Mouse (Mus musculus) hindbrain, embryonic 10.5 days (tissue): ENCODE data around the gene Ehmt2. TPM values are rescaled to one million over a fixed set of nuclear protein-coding genes. Genes with fewer than 3 reads are reported as not detected.

ENCODE experiments used
- DNase-seq: peaks from one replicate; pipeline ENCODE4 v3.0.0-alpha.2; 2017; ENCODE audit warnings: low spot score
- H3K27ac ChIP-seq: fragments of 300-500 bp; sonication (generic); 2 replicates; pipeline ENCODE4 v1.5.1; 2016; ENCODE audit warnings: mild to moderate bottlenecking, moderate library complexity
- H3K27me3 ChIP-seq: fragments of 300-500 bp; sonication (generic); 2 replicates; pipeline ENCODE4 v1.6.1; 2016; ENCODE audit warnings: mild to moderate bottlenecking; ENCODE audit not compliant: poor library complexity, insufficient read depth, severe bottlenecking
- H3K36me3 ChIP-seq: fragments of 300-500 bp; sonication (generic); 2 replicates; pipeline ENCODE4 v1.6.1; 2016; ENCODE audit warnings: mild to moderate bottlenecking, moderate library complexity
- H3K4me1 ChIP-seq: fragments of 300-500 bp; sonication (generic); replicated peaks from 2 replicates; pipeline ENCODE4 v1.6.1; 2016; ENCODE audit warnings: mild to moderate bottlenecking
- H3K4me3 ChIP-seq: fragments of 300-500 bp; sonication (generic); 2 replicates; pipeline ENCODE4 v1.5.1; 2016; ENCODE audit warnings: mild to moderate bottlenecking, moderate library complexity
- H3K9me3 ChIP-seq: fragments of 300-500 bp; sonication (generic); 2 replicates; pipeline ENCODE4 v1.6.1; 2016; ENCODE audit warnings: mild to moderate bottlenecking, moderate library complexity
- WGBS: fragments of 180-500 bp; shearing (Covaris S2); methylation state at CpG from one replicate; pipeline ENCODE4 v1.1.7; 2016; 5-methylcytosine and 5-hydroxymethylcytosine counted together
- polyA plus RNA-seq: library from polyadenylated mRNA; unstranded; fragments of >200 nt; fragmentation: Nextera tagmentation; extraction: Ambion mirVana; gene quantifications from 2 replicates; pipeline ENCODE4 v1.2.1, GENCODE M21; 2016

Ehmt2 gene
- polyA plus RNA-seq, 1 experiment from 2014 or later, result 100 TPM

- no peaks in the 10 kb centered on the region for H3K9me3 ChIP-seq
- 22% methylated on average over 11 of the region's 11 CpGs for WGBS
- H3K4me3 ChIP-seq, result peak overlapping the region; percentile 14; the same call in 1 of the 2 replicates
- H3K36me3 ChIP-seq, result peaks cover 43% of the 10 kb centered on the region
- H3K27ac ChIP-seq, result peak overlapping the region; percentile 30
- H3K27me3 ChIP-seq, result no peaks in the 10 kb centered on the region
- DNase-seq, result peak; percentile 34
- peaks cover 22% of the 10 kb centered on the region for H3K4me1 ChIP-seq
Measured at GRCm38 (mm10) chr17:34915410-34915831, 17.2 kb downstream of the Ehmt2 start.

DNA sequence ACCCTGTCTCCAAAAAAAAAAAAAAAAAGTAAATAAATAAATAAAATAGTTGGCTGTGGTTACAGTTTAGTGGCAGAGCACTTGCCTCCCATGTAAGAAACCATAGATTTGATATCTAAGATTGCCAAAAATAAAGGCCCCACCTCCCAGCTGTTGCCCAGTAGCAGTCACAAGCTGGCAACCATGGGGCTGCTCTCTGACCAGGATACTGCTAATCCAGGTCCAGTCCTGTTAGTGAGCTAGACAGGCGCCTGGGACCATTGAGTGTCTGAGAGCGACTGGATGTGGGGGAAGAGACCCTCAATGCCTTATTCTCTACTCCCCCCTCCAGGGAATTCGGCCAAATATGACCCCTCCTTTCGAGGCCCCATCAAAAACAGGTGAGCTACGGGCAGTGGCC, 18.0 kb downstream of the Ehmt2 start:
- H3K4me3 ChIP-seq, result no peak overlapping the region
- no peak overlapping the region for H3K27ac ChIP-seq
- peaks cover 22% of the 10 kb centered on the region for H3K4me1 ChIP-seq
- 87% methylated on average over 5 of the region's 5 CpGs for WGBS
- H3K27me3 ChIP-seq, result no peaks in the 10 kb centered on the region
- no peak for DNase-seq
- H3K36me3 ChIP-seq, result peaks cover 34% of the 10 kb centered on the region
- no peaks in the 10 kb centered on the region for H3K9me3 ChIP-seq

DNA sequence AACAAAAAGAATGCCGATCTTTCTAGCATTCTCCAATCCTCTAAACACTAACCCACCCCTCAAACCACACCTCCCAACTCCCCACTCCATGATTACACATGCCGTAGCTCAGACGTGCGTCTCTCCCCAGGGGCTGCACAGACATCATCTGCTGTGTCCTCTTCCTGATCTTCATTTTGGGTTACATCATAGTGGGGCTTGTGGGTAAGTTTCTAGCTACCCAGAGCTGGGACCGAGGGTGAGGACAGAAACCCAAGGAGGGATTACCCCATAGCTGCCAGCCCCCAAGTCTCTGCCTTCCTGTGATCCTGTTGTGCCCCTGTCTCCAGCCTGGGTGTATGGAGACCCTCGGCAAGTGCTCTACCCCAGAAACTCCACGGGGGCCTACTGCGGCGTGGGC, 18.9 kb downstream of the Ehmt2 start:
- Histone ChIP-seq H3K36me3 (peaks cover 25% of the 10 kb centered on the region), H3K27me3 (no peaks in the 10 kb centered on the region), H3K4me3 (no peak overlapping the region), H3K9me3 (no peaks in the 10 kb centered on the region), H3K4me1 (peaks cover 22% of the 10 kb centered on the region), H3K27ac (no peak overlapping the region)
- 82% methylated on average over 9 of the region's 9 CpGs for WGBS
- no peak for DNase-seq

DNA sequence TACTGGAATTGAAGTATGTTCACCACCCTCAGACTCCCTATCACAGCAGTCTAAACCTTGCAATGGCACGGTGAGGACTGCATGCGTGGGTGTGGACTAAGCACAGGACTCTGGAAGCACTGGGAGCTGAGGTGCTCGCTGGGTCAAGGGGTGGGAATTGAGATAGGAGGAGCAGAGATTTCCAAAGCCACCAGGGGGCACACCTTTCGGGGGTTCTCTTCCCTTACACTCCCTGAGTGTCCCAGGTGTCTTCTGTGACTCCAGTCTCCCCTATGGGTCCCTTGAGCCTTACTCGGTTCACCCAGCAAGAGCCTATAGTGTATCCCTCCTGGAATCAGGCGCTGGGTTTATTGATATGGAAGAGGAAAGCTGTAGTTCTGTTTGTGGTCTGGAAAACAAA, 24.7 kb downstream of the Ehmt2 start:
- H3K4me1 ChIP-seq, result no peaks in the 10 kb centered on the region
- H3K4me3 ChIP-seq, result peak overlapping the region; percentile 2; the same call in 1 of the 2 replicates
- DNase-seq, result no peak
- 51% methylated on average over 6 of the region's 6 CpGs for WGBS
- no peaks in the 10 kb centered on the region for H3K9me3 ChIP-seq
- no peaks in the 10 kb centered on the region for H3K27me3 ChIP-seq
- H3K36me3 ChIP-seq, result no peaks in the 10 kb centered on the region
- H3K27ac ChIP-seq, result no peak overlapping the region

DNA sequence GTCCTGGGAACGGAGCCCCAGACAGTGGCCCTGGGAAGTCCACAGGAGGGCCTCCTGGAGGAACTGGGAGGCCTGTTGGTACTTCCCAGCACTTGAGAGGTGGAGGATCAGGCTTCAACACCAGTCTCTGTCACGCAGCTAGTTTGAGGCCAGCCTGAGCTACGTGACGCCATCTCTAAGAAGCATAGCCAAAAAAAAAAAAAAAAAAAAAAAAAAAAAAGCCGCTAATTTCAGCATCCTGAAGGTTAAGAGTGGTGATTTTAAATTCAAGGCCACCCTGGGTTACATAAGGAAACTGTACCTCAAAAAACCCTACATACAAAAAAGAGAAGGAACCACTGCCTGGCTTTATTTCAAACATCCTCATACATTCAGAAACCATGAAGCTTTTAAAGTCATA, 26.0 kb downstream of the Ehmt2 start:
- H3K27ac ChIP-seq, result no peak overlapping the region
- no peak for DNase-seq
- no peaks in the 10 kb centered on the region for H3K36me3 ChIP-seq
- H3K4me1 ChIP-seq, result no peaks in the 10 kb centered on the region
- 73% methylated on average over 5 of the region's 5 CpGs for WGBS
- H3K9me3 ChIP-seq, result no peaks in the 10 kb centered on the region
- H3K4me3 ChIP-seq, result no peak overlapping the region
- H3K27me3 ChIP-seq, result no peaks in the 10 kb centered on the region

- Histone ChIP-seq H3K4me3 (no peak overlapping the region), H3K4me1 (peaks cover 14% of the 10 kb centered on the region), H3K9me3 (no peaks in the 10 kb centered on the region), H3K27ac (no peak overlapping the region), H3K36me3 (no peaks in the 10 kb centered on the region), H3K27me3 (no peaks in the 10 kb centered on the region)
- no peak for DNase-seq
- whole genome bisulfite sequencing, result 88% methylated on average over 18 of the region's 18 CpGs
Measured at GRCm38 (mm10) chr17:34927306-34928019, 29.2 kb downstream of the Ehmt2 start.

DNA sequence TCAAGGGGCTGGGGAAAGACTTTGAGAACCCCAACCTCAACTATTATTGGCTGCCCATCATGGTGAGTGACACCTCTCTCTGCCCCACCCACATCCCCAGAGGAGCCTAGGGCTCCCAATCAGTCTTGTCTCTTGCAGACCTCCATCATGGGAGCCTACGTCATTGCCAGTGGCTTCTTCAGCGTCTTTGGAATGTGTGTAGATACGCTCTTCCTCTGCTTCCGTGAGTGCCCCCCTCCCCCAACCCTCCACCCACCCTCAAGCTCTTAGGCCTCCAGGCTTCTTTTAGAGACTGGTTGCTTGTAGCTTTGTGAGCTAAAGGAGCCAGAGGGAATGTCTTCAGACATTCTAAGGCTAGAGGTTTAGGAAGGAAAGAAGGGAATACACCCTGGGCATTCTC, 30.6 kb downstream of the Ehmt2 start:
- H3K9me3 ChIP-seq, result no peaks in the 10 kb centered on the region
- no peak overlapping the region for H3K27ac ChIP-seq
- no peaks in the 10 kb centered on the region for H3K36me3 ChIP-seq
- no peak for DNase-seq
- no peak overlapping the region for H3K4me3 ChIP-seq
- no peaks in the 10 kb centered on the region for H3K27me3 ChIP-seq
- peaks cover 16% of the 10 kb centered on the region for H3K4me1 ChIP-seq
- WGBS, result 78% methylated on average over 4 of the region's 4 CpGs

DNA sequence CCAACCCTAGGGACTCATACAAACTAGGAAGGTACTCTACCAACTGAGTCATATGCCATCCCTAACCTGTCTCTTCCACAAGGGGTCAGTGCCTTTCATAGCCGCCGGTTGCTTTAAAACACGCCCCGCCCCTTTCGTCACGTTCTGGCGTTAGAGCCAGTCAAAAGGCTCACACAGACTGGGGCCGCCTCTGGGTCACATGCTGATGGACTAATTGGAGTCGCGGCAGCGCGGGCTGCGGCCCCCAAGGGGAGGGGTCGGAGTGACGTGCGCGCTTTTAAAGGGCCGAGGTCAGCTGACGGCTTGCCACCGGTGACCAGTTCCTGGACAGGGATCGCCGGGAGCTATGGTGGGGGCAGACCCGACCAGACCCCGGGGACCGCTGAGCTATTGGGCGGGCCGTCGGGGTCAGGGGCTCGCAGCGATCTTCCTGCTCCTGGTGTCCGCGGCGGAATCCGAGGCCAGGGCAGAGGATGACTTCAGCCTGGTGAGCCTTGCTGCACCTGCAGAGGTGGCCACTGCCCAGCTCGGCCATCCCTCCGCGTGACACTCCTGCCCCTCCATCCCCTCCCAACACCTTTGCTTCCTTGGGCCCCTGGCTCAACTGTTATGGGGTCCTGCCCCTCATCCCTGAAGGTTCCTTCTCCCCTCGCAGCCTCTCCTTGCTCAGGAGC, 32.9 kb downstream of the Ehmt2 start, which contains the start of gene Neu1:
TSS of gene Neu1 (plus strand) at position 193 of the 674 bp plus-strand sequence.
- peak; percentile 98 for DNase-seq
- Histone ChIP-seq H3K4me3 (peak within 1 kb of the TSS; percentile 68), H3K4me1 (peaks cover 31% of the 10 kb centered on the region), H3K27me3 (no peaks in the 10 kb centered on the region), H3K36me3 (peaks cover 15% of the 10 kb centered on the region), H3K9me3 (no peaks in the 10 kb centered on the region), H3K27ac (peak within 1 kb of the TSS; percentile 86)
- whole genome bisulfite sequencing, result under 1% methylated on average over 38 of the region's 38 CpGs

DNA sequence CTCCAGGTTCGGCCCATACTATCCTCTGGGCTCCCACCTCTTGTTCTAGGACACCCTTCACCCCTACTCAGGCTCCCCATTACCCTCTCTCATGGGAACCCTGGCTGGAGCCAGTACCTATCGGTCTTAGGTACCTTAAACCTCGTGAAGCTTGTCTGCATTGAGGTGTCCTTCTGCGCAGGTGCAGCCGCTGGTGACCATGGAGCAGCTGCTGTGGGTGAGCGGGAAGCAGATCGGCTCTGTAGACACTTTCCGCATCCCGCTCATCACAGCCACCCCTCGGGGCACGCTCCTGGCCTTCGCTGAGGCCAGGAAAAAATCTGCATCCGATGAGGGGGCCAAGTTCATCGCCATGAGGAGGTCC, 33.4 kb downstream of the Ehmt2 start:
- WGBS, result 17% methylated on average over 14 of the region's 14 CpGs
- Histone ChIP-seq H3K4me3 (peak overlapping the region; percentile 68), H3K9me3 (no peaks in the 10 kb centered on the region), H3K36me3 (peaks cover 15% of the 10 kb centered on the region), H3K27me3 (no peaks in the 10 kb centered on the region), H3K27ac (peak overlapping the region; percentile 86), H3K4me1 (peaks cover 31% of the 10 kb centered on the region)
- DNase-seq, result peak; percentile 28

DNA sequence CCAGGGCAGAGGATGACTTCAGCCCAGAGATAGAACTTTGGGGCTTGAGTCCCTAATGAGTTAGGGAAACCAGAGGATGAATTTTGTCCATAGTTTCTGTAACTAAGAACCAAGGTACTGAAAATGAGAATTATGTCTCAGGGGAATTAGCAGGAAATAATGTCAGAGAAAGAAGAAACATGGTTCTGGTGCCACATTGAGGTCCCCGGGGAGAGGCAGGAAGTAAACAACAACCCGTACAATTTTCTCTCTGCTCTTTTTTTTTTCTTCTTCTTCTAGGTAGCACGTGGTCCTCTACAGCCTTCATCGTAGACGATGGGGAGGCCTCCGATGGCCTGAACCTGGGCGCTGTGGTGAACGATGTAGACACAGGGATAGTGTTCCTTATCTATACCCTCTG, 34.0 kb downstream of the Ehmt2 start:
- no peaks in the 10 kb centered on the region for H3K27me3 ChIP-seq
- H3K4me3 ChIP-seq, result peak overlapping the region; percentile 68
- peaks cover 31% of the 10 kb centered on the region for H3K4me1 ChIP-seq
- DNase-seq, result no peak
- H3K9me3 ChIP-seq, result no peaks in the 10 kb centered on the region
- no peak overlapping the region for H3K27ac ChIP-seq
- peaks cover 15% of the 10 kb centered on the region for H3K36me3 ChIP-seq
- WGBS, result 90% methylated on average over 8 of the region's 8 CpGs

DNA sequence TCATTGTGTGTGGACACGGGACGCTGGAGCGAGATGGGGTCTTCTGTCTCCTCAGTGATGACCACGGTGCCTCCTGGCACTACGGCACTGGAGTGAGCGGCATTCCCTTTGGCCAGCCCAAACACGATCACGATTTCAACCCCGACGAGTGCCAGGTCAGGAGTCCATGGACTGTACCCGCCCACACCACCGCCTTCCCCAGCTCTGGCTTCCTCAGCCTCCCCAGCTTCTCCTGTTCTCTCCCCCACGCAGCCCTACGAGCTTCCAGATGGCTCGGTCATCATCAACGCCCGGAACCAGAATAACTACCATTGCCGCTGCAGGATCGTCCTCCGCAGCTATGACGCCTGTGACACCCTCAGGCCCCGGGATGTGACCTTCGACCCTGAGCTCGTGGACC, 35.8 kb downstream of the Ehmt2 start:
- 60% methylated on average over 24 of the region's 24 CpGs for WGBS
- peak overlapping the region; percentile 43; the same call in 1 of the 2 replicates for H3K27ac ChIP-seq
- peaks cover 15% of the 10 kb centered on the region for H3K36me3 ChIP-seq
- H3K27me3 ChIP-seq, result no peaks in the 10 kb centered on the region
- H3K9me3 ChIP-seq, result no peaks in the 10 kb centered on the region
- peak overlapping the region; percentile 16; the same call in 1 of the 2 replicates for H3K4me3 ChIP-seq
- H3K4me1 ChIP-seq, result peaks cover 31% of the 10 kb centered on the region
- no peak for DNase-seq

DNA sequence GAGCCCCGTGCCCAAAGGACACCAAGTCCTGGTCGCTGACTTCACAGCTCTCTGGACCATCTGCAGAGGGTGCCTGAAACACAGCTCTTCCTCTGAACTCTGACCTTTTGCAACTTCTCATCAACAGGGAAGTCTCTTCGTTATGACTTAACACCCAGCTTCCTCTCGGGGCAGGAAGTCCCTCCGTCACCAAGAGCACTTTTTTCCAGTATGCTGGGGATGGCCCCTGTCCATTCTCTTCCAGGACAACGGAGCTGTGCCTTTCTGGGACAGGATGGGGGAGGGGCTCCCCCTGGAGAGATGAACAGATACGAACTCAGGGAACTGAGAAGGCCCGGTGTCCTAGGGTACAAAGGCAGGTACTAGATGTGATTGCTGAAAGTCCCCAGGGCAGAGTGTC, 36.6 kb downstream of the Ehmt2 start:
- Histone ChIP-seq H3K4me3 (peak overlapping the region; percentile 16; the same call in 1 of the 2 replicates), H3K27me3 (no peaks in the 10 kb centered on the region), H3K4me1 (peaks cover 31% of the 10 kb centered on the region), H3K9me3 (no peaks in the 10 kb centered on the region), H3K36me3 (peaks cover 15% of the 10 kb centered on the region), H3K27ac (peak overlapping the region; percentile 43; the same call in 1 of the 2 replicates)
- WGBS, result 48% methylated on average over 8 of the region's 8 CpGs
- DNase-seq, result no peak

- peaks cover 15% of the 10 kb centered on the region for H3K36me3 ChIP-seq
- H3K4me3 ChIP-seq, result no peak overlapping the region
- WGBS, result 85% methylated on average over 6 of the region's 6 CpGs
- peaks cover 26% of the 10 kb centered on the region for H3K4me1 ChIP-seq
- H3K27me3 ChIP-seq, result no peaks in the 10 kb centered on the region
- DNase-seq, result no peak
- H3K27ac ChIP-seq, result no peak overlapping the region
- H3K9me3 ChIP-seq, result no peaks in the 10 kb centered on the region
Measured at GRCm38 (mm10) chr17:34937960-34938505, 39.8 kb downstream of the Ehmt2 start.
